Mouse (Mus musculus): Measurements from ENCODE around the gene Qdpr. TPM values are rescaled to one million over a fixed set of nuclear protein-coding genes. Genes with fewer than 3 reads are reported as not detected.

The Qdpr gene
- total and polyA plus RNA-seq, 3 experiments: 34.8 to 82.6 (median 79.0) TPM

DNA sequence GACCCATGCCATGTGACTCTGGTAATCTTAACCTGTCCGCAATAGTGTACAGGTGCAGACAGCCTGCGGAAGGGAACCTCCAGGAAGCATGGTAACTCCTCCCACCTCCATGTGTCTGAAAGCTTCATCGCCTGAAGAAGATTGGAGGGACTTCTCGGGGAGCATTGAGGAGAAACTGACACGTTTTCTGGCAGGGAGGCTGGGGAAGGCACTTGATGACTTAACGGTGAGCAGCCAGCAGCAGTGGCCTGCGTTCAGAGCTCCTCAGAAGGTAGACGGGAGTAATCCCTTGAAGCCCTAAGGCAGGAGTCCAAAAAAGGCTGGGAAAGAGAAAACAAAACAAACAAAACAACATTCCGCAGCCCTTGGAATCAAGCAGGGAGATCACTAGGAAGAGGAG lies 4.4 kb upstream of the Qdpr start:
- DNase-seq (ENCODE audit: extremely low read depth): no peak
- in situ Hi-C loops (cut with MboI; ENCODE audit: low pct_ligation_motif_present, low pct_unique_long_range_greater_than_20kb, low sequenced_read_pairs): loop anchor here (25.0 kb wide), 1 partner anchor 883 kb away; no protein-coding TSS in a partner anchor
- Histone ChIP-seq H3K4me3 (replicated peaks in 1 of 3; ENCODE audit: low read depth in 2 of 3, low read length in 2 of 3, poor library complexity in 1 of 3) (no peak overlapping the region), H3K9ac (ENCODE audit: insufficient read depth, low read depth) (no peak overlapping the region), H3K79me2 (replicated peaks; ENCODE audit: control insufficient read depth, extremely low read depth, insufficient read depth, poor library complexity, severe bottlenecking) (no peaks in the 10 kb centered on the region), H3K27ac (ENCODE audit: insufficient read depth, low read depth) (no peak overlapping the region), H3K4me1 (ENCODE audit: control insufficient read depth in 1 of 2, insufficient read depth in 2 of 2) (peaks cover 0 to 5% of the 10 kb centered on the region in 2 experiments; a peak in 2 of 4 replicates), H3K27me3 (replicated peaks) (peaks cover 6% of the 10 kb centered on the region), H3K36me3 (replicated peaks in 1 of 2; ENCODE audit: control insufficient read depth in 1 of 2, insufficient read depth in 1 of 2, low read length in 1 of 2) (no peaks in the 10 kb centered on the region), H3K9me3 (replicated peaks; ENCODE audit: low read length) (no peaks in the 10 kb centered on the region), H3K4me2 (ENCODE audit: insufficient read depth, low read depth, poor library complexity, severe bottlenecking) (no peak overlapping the region)
- dilution Hi-C loops (cut with MboI; ENCODE audit: extremely low pct_ligation_motif_present, extremely low pct_unique_long_range_greater_than_20kb, low sequenced_read_pairs): no loop called here
- TF ChIP-seq TCF12 (IDR thresholded peaks at IDR 0.05; ENCODE audit: low read depth, low read length) (no peak), CHD2 (IDR thresholded peaks at IDR 0.05; ENCODE audit: low read length) (no peak), NELFE (IDR thresholded peaks at IDR 0.05; ENCODE audit: low read depth, low read length) (no peak), MAX (IDR thresholded peaks at IDR 0.05; ENCODE audit: low read length) (no peak), HCFC1 (IDR thresholded peaks at IDR 0.05; ENCODE audit: low read depth, low read length) (no peak), USF1 (IDR thresholded peaks at IDR 0.05; ENCODE audit: low read depth, low read length) (no peak), MXI1 (IDR thresholded peaks at IDR 0.05; ENCODE audit: low read depth, low read length) (no peak), MEF2A (IDR thresholded peaks at IDR 0.05; ENCODE audit: borderline replicate concordance, low read depth, low read length) (no peak), NRF1 (IDR thresholded peaks at IDR 0.05; ENCODE audit: low read depth, low read length) (no peak), BHLHE40 (IDR thresholded peaks at IDR 0.05; ENCODE audit: low read depth, low read length) (no peak), IRF4 (IDR thresholded peaks at IDR 0.05; ENCODE audit: low read depth, low read length) (no peak), ZC3H11A (IDR thresholded peaks at IDR 0.05; ENCODE audit: low read depth, low read length) (no peak), RCOR1 (conservative IDR thresholded peaks at IDR 0.05; ENCODE audit: low read depth, low read length) (no peak)

DNA sequence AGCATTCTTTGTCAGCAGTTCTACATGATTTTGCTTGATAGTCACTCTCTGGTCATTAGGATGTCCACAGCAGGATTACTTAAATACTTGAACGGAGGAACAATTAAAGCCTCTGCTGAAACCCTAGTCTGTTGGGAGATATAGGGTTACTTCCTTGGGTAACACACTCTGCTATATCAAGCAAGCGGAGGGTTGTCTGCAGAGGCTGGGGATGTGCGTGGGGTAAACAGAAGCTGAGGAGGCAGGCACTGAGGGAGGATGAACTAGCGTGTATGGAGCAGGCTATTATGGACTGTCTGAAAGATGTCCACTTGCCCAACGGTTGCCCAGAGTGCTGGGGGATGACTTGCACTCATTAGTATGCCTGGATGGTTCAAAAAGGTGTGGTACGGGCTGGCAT lies 3.4 kb upstream of the Qdpr start, which contains the start of gene Clrn2:
Clrn2 (plus strand) TSS at position 301 of the 400 bp plus-strand sequence.
- H3K27ac ChIP-seq (ENCODE audit: insufficient read depth, low read depth): no peak within 1 kb of the TSS
- dilution Hi-C loops (cut with MboI; ENCODE audit: extremely low pct_ligation_motif_present, extremely low pct_unique_long_range_greater_than_20kb, low sequenced_read_pairs): no loop called here
- no peaks in the 10 kb centered on the region for H3K79me2 ChIP-seq (replicated peaks; ENCODE audit: control insufficient read depth, extremely low read depth, insufficient read depth, poor library complexity, severe bottlenecking)

More for the DNA sequence above, 3.4 kb upstream of the Qdpr start, which contains the start of gene Clrn2:
- H3K4me1 ChIP-seq (ENCODE audit: control insufficient read depth in 1 of 2, insufficient read depth in 2 of 2): peaks cover 3 to 14% of the 10 kb centered on the region in 2 experiments
- no peak within 1 kb of the TSS for H3K4me3 ChIP-seq (replicated peaks in 1 of 3; ENCODE audit: low read depth in 2 of 3, low read length in 2 of 3, poor library complexity in 1 of 3)
- peaks cover 6% of the 10 kb centered on the region for H3K27me3 ChIP-seq (replicated peaks)
- no peaks in the 10 kb centered on the region for H3K9me3 ChIP-seq (replicated peaks; ENCODE audit: low read length)
- no peak for DNase-seq (ENCODE audit: extremely low read depth)
- in situ Hi-C loops (cut with MboI; ENCODE audit: low pct_ligation_motif_present, low pct_unique_long_range_greater_than_20kb, low sequenced_read_pairs): loop anchor here (25.0 kb wide), 1 partner anchor 884 kb away; no protein-coding TSS in a partner anchor
- H3K36me3 ChIP-seq (replicated peaks in 1 of 2; ENCODE audit: control insufficient read depth in 1 of 2, insufficient read depth in 1 of 2, low read length in 1 of 2): no peaks in the 10 kb centered on the region
- no peak within 1 kb of the TSS for H3K9ac ChIP-seq (ENCODE audit: insufficient read depth, low read depth)
- no peak for TF ChIP-seq BHLHE40 (IDR thresholded peaks at IDR 0.05; ENCODE audit: low read depth, low read length)
- no peak for TF ChIP-seq RCOR1 (conservative IDR thresholded peaks at IDR 0.05; ENCODE audit: low read depth, low read length)
- TF ChIP-seq MEF2A (IDR thresholded peaks at IDR 0.05; ENCODE audit: borderline replicate concordance, low read depth, low read length): no peak
- TF ChIP-seq CHD2 (IDR thresholded peaks at IDR 0.05; ENCODE audit: low read length): no peak
- TF ChIP-seq HCFC1 (IDR thresholded peaks at IDR 0.05; ENCODE audit: low read depth, low read length): no peak
- TF ChIP-seq ZMIZ1 (IDR thresholded peaks at IDR 0.05; ENCODE audit: low read depth, low read length): no peak
- no peak for TF ChIP-seq CHD1 (IDR thresholded peaks at IDR 0.05; ENCODE audit: low read depth, low read length)
- no peak for TF ChIP-seq USF2 (conservative IDR thresholded peaks at IDR 0.05; ENCODE audit: low read depth, low read length)
- no peak within 1 kb of the TSS for H3K4me2 ChIP-seq (ENCODE audit: insufficient read depth, low read depth, poor library complexity, severe bottlenecking)
